Mouse (Mus musculus) v-Abl transformed pro-B cells (cell line): ENCODE results near the gene Reg4.

Experiments used
- in situ Hi-C, 2 experiments: fragments of 400-800 bp; cut with MboI; formaldehyde crosslinking; loops; one replicate each; pipeline ENCODE4 v1.15.1; 2025; ENCODE audit not compliant: unreplicated experiment in 2 of 2

Reg4 gene

DNA sequence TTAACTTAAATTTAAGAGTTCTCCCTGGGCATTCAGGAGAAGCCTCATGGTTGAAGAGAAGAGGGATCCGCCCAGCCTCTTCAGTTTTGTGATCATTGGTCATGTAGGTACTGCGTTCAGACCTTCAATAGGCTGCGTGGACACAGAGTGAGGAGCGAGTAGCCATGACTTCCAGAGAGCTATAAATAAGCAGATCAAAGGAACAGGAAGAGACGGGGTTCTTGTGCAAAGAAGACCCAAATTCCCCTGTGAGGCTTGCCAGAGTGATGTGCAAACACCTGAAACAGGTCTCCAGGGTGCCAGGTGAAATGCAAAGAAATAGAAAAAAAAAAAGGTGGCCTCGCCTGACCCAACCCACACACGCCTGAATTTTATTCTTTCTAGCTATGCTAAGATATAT lies 8.0 kb downstream of the Reg4 start:
- in situ Hi-C loops, result loop anchor here (5.0 to 25.0 kb wide), 7 partner anchors 82 to 745 kb away; no protein-coding TSS in a partner anchor

DNA sequence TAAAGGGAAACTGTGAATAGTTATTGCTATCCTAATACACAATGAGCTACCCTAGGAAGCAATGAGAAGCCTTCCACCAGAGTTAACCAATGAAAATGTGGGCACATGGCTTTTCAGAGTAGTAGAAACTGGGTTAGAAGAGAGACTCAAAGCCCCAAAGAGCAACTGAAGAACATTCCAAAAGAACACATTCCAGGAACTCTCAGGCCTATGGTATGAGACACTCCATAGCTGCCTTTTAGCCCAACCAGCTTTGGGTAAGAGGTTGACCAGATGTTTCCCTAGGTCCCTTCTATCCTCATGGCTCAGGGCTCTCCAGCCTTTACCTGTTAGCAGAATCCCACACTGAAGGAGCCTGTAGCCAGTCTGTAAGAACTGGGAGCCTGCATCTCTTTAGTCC lies 11.5 kb downstream of the Reg4 start:
- in situ Hi-C loops, result loop anchor here (10.0 to 25.0 kb wide), 3 partner anchors 546 to 741 kb away; no protein-coding TSS in a partner anchor

DNA sequence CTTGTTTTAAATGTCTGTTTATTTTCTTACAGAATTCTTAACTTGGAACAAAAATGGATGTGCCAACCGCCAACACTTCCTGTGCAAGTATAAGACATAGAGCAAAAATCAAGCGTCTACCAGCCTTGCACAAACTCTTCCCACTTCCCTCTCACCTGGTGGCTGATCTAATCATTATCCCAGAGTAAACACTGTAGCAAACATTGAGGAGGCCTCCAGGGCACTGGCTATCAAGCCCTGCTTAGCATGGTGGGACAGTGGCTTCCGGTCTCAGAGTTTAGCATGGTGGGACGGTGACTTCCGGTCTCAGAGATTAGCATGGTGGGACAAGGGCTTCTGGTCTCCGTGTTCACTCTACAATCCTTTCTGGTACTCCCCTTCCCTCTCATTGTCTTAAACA lies 14.3 kb downstream of the Reg4 start:
- in situ Hi-C loops, result loop anchor here (10.0 to 25.0 kb wide), 3 partner anchors 549 to 739 kb away; no protein-coding TSS in a partner anchor

GRCm38 (mm10) chr3:98237240-98237639 lies 15.3 kb downstream of the Reg4 start:
- in situ Hi-C loops, result loop anchor here (10.0 to 25.0 kb wide), 3 partner anchors 550 to 738 kb away; no protein-coding TSS in a partner anchor

DNA sequence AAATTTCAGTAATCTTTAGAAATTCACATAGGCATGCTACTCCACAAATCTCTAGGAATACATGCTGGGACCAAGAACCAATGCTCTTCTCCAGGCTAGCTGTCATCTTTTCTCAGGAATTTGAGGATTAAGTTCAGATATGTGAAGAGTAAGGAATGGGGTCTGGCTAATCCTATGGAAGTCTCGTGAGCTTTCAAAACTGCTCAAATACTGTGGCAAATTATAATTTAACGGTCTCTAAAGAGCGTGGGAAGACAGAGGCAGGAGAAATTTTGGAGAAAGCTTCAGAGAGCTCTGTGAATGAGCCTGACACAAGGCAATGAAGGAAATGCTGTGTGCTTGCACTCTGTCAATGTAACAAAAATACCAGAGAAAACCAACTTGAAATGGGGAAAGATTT lies 16.2 kb downstream of the Reg4 start:
- in situ Hi-C loops, result loop anchor here (10.0 to 25.0 kb wide), 3 partner anchors 551 to 737 kb away; no protein-coding TSS in a partner anchor

GRCm38 (mm10) chr3:98242051-98242450 lies 20.1 kb downstream of the Reg4 start:
- in situ Hi-C loops, result loop anchor here (25.0 kb wide), 2 partner anchors 555 to 720 kb away; no protein-coding TSS in a partner anchor

GRCm38 (mm10) chr3:98242458-98243037 lies 20.6 kb downstream of the Reg4 start:
- in situ Hi-C loops, result loop anchor here (25.0 kb wide), 2 partner anchors 555 to 720 kb away; no protein-coding TSS in a partner anchor

DNA sequence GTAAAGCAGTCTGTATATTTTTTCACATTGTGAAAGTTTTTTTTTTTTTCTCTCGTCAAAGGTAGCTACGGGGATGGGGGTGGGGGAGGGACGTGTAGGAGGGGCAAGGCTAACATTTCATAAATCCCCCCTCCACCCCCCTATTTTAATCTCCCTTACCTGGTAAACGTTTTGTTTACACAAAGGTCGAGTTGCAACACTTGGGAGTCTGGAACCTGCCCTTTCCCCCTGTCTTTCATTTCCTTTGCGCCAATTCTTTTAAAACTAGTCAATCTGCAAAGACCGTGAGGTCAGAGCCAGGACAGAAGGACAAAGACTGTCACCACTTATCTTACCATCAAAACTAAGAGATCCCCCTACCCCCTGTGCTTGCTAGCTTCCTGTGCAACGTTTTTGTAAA lies 23.9 kb downstream of the Reg4 start:
- in situ Hi-C loops, result loop anchor here (25.0 kb wide), 2 partner anchors 559 to 716 kb away; no protein-coding TSS in a partner anchor

DNA sequence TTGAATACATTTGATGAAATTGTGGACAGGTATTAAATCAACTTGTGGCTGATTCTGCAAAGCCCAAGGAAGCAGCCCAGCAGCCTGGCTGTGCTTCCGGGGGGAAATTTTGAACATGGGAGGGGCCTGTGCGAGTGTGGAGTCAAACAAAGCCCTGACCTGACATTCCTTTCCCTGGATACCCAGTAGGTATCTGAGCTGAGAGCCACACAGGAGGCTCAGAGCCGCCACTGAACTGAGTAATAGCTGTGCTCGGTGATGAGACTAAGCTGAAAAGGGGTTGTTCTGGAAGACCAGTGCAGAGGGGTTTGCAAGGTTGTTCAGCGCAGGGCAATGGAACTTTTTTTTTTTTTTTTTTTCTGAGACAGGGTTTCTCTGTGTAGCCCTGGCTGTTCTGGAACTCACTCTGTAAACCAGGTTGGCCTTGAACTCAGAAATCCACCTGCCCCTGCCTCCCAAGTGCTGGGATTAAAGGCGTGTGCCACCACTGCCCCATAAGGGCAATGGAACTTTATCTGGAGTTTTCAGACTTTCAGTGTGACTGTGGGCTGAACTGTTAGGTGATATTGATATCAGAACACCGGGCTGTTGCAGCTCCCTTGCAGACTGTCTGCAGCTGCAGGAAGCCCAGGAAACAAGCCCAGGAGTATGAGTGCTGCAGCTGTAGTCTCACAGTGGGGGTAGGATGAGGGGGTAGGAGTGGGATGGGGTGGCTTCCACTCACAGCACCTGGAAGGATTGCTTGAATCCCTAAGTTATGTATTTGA lies 25.2 kb downstream of the Reg4 start:
- in situ Hi-C loops, result loop anchor here (25.0 kb wide), 2 partner anchors 560 to 715 kb away; no protein-coding TSS in a partner anchor

DNA sequence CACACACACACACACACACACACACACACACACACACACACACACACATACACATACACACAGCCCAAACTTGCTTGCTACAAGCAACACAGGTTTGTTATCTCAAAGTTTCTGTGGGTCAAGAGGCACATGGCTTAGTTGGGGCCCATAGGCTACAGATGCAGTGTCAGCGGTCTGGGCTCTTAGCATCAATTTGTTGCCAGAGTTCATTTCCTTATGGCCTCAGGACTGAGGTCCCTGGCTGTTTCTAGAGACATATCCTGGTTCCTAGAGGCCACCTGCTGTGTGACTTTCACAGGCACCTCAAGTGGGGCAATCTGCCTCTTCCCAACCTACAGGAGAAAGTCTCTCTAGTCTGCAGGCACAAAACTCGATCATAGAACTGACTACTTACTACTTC lies 27.4 kb downstream of the Reg4 start:
- in situ Hi-C loops, result loop anchor here (25.0 kb wide), 2 partner anchors 562 to 713 kb away; no protein-coding TSS in a partner anchor

GRCm38 (mm10) chr3:98249833-98250448 lies 28.0 kb downstream of the Reg4 start:
- in situ Hi-C loops, result loop anchor here (25.0 kb wide), 2 partner anchors 563 to 712 kb away; no protein-coding TSS in a partner anchor

DNA sequence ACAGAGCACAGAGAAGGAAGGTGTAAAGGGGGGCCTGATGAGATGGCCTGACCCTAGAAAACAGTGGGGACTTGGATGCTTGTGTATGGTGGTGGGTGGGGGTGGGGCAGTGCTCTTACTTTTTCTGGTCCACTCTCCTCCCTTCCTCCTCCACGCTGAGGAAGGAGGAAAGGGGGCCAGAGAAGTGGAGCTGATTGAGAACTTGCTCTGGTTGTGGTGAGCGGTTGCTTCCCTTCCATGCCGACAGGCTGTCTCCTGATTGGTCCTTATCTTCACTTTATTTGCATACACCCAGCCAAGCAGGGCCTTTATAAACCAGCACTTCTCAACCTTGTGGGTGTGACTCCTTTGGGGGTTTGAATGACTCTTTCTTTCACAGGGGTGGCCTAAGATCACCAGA lies 32.1 kb downstream of the Reg4 start:
- in situ Hi-C loops, result no loop called here

GRCm38 (mm10) chr3:98254656-98255583 lies 33.0 kb downstream of the Reg4 start:
- in situ Hi-C loops, result no loop called here

DNA sequence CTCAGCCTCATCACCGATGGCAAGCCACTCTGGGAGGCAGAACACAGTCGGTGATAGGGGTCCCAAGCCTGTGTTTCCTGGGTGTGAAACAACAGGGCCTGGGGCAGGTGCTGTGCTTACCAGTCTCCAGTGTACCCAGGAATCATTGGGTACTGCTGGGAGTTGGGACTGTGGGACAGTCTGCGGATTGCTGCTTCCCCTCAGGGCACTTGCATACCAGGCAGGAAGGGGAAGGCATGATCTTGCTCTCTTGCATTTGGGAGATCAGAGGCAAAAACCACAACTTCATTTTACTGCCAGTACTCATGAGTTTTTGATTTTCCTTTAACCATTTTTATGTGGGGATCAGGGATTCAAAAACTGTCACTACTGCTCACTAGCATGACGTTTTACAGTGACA lies 36.8 kb downstream of the Reg4 start:
- in situ Hi-C loops, result no loop called here

- in situ Hi-C loops, result no loop called here
Measured at GRCm38 (mm10) chr3:98259271-98259751, 37.4 kb downstream of the Reg4 start.

DNA sequence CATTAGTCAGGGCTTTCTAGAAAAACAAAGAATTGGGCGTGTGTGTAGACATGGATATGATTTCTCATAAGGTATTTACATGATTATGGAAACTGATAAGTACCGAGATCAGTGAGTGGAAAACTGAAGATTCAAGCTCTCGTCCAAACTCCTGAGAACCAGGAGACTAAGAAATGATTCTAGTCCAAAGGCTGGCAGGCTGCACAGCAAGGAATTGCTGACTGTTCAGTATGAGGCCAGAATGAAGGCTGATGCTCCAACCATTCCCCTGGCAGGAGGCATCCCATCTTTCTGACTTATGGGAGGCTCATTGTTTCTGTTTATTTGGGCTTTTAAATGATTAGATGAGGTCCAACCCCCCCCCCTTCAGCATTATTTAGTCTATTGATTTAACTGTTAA lies 38.6 kb downstream of the Reg4 start:
- in situ Hi-C loops, result no loop called here

- in situ Hi-C loops, result no loop called here
Measured at GRCm38 (mm10) chr3:98261415-98261814, 39.5 kb downstream of the Reg4 start.

DNA sequence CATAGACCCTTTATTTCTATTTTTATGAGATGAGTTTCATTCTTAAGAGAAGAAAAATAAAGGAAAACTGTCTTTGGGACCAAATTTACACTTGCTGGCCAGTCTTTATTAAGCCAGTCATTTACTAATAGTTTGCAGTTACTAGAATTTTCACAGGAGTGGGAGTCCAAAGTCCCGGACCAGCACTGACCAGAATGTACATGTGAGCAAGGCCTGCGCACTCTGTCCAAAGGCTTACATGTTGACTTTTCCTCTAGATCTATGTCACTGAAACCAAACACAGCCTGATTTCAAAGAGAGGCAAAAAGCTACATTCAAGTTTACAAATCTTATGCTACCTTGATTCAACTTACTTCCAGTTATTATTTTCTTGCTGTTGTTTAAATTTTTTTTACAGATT lies 40.2 kb downstream of the Reg4 start:
- in situ Hi-C loops, result no loop called here

DNA sequence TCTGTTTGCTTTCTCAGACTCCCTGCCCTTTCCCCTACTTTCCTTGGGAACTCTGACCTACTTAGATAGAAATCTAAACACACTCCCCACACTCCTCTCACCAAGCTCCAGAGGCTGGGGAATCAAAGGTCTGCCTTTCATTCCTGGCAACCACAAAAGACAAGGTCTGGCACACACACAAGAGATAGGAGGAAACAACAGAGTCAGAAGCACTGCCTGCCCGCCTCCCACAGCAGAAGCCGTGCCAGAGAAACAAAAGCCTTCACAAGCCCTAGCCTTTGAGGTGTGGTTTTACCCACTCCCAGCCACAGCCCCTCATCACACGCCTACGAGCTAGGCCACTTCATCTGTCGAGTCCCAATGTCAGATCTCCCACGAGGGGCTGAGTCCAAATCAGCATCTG lies 45.3 kb downstream of the Reg4 start:
- in situ Hi-C loops, result no loop called here
